Mouse (Mus musculus) stomach, embryonic 15.5 days (tissue): ENCODE data around the gene Cldn7. TPM values are rescaled to one million over a fixed set of nuclear protein-coding genes. Genes with fewer than 3 reads are reported as not detected.
A peak's percentile ranks its signal among the peaks of the same experiment; 100 is the strongest.
"Not testable (repeated sequence)": the region's sequence is repeated elsewhere in the genome, so short reads cannot be mapped to it uniquely, and the experiment has no call there.

ENCODE experiments used
- ATAC-seq: fragments of 200-750 bp; cut with Nextera tagmentation; 2 replicates; pipeline ENCODE4 v1.8.0; 2017; ENCODE audit warnings: low read depth, moderate number of reproducible peaks, moderate TSS enrichment; ENCODE audit not compliant: insufficient read depth, low FRiP score
- H3K27ac ChIP-seq: fragments of 300-500 bp; sonication (generic); 2 replicates; pipeline ENCODE4 v1.5.1; 2015; ENCODE audit warnings: mild to moderate bottlenecking, inconsistent platforms
- H3K27me3 ChIP-seq: fragments of 300-500 bp; sonication (generic); replicated peaks from 2 replicates; pipeline ENCODE4 v1.6.1; 2015; ENCODE audit warnings: inconsistent platforms
- H3K36me3 ChIP-seq: fragments of 300-500 bp; sonication (generic); 2 replicates; pipeline ENCODE4 v1.6.1; 2015; ENCODE audit warnings: inconsistent platforms
- H3K4me1 ChIP-seq: fragments of 300-500 bp; sonication (generic); 2 replicates; pipeline ENCODE4 v1.6.1; 2015; ENCODE audit warnings: inconsistent platforms
- H3K4me2 ChIP-seq: fragments of 300-500 bp; sonication (generic); 2 replicates; pipeline ENCODE4 v1.6.1; 2015; ENCODE audit warnings: mild to moderate bottlenecking, inconsistent platforms
- H3K4me3 ChIP-seq: fragments of 300-500 bp; sonication (generic); replicated peaks from 2 replicates; pipeline ENCODE4 v1.5.1; 2015; ENCODE audit warnings: inconsistent platforms
- H3K9ac ChIP-seq: fragments of 300-500 bp; sonication (generic); 2 replicates; pipeline ENCODE4 v1.6.1; 2015; ENCODE audit warnings: inconsistent platforms
- H3K9me3 ChIP-seq: fragments of 300-500 bp; sonication (generic); 2 replicates; pipeline ENCODE4 v1.6.1; 2016; ENCODE audit warnings: inconsistent platforms
- WGBS: fragments of 180-500 bp; shearing (Covaris S2); methylation state at CpG from one replicate; pipeline ENCODE4 v1.1.7; 2015; 5-methylcytosine and 5-hydroxymethylcytosine counted together
- polyA plus RNA-seq: library from polyadenylated mRNA; unstranded; fragments of >200 nt; fragmentation: Nextera tagmentation; extraction: Ambion mirVana; gene quantifications from 2 replicates; pipeline ENCODE4 v1.2.1, GENCODE M21; 2015

Cldn7 gene
- polyA plus RNA-seq, 1 experiment from 2014 or later = 438 TPM

DNA sequence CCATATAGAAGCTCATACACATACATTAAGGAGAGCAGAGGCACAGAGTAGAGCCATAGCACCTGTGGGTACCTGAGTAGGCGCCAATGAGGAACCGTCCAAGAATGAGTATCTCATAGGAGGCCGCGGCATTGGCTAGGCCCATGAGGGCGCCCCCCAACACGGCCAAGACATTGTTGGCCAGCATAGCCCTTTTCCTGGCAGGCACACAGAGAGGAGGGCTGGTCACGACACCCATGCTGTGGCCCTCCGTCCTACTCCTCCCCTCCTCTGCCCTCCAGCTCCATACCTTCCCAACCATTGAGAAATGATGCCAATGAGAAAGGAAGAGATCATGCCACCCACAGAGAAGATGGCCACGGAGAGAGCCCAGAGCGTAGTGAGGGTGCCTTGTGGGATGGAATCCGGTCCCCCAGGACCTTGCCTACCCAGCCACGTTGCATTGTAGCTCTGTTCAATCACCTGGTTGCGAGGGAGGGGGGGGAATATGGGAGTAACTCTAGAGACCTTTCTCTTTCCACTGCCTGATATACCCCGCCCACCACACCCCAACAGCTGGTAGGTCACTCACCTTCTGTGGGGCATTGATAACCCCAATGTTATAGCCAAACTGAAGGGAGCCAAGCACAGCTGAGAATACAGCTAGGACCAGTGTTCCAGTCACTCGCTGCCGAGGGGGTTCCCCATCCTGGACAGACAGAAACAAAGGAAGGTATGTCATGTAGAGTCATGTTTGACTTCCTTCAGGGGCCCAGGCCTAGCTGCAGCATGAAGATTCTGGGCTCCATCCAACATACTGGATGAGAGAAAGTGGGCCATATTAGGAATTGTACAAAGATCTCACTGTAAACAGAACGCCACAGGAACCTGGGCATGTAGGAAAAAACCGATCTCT lies 18.3 kb upstream of the Cldn7 start:
- Histone ChIP-seq H3K4me2 (peak overlapping the region; percentile 85), H3K27ac (peak overlapping the region; percentile 90), H3K4me3 (peak overlapping the region; percentile 58), H3K9ac (no peak overlapping the region), H3K27me3 (no peaks in the 10 kb centered on the region), H3K9me3 (no peaks in the 10 kb centered on the region), H3K4me1 (peaks cover 28% of the 10 kb centered on the region), H3K36me3 (peaks cover 4% of the 10 kb centered on the region; the same call in 1 of the 2 replicates)
- 84% methylated on average over 18 of the region's 18 CpGs for WGBS
- peak; percentile 36; the same call in 1 of the 2 replicates for ATAC-seq

DNA sequence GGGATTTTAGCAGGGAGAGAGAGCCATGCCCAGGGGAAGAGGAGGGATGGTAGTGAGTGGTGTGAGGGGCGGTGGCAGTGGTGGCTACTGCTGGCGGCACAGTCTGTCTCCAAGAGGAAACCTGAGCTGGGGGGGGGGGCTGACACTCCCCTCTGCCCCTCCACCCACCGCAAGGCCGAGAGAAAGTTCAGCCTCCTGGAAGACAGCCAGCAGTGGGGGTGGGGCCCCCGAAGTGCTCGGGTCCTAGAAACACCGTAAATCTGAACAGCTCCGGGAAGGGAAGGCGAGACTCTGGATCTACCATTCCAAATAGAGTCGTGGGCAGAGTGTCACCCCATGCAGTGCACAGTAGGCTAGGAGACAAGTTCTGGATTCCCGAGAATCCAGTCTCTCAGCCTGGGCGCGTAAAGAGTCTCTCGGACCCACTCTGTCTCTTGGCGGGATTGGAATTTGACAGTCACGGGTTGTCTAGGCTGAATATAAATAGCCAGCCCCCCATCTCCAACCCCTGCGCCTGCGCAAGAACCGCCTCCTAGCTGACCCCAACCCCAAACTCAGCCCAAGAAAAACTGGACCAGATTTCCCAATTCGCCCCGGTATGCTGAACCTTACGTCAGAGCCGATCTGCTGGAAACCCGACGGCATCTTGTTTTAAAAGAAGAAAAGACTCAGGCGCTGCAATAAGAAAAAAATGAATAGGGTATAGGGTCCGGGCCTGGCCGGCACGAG lies 17.1 kb upstream of the Cldn7 start:
- peak overlapping the region; percentile 85 for H3K4me2 ChIP-seq
- peak overlapping the region; percentile 58 for H3K4me3 ChIP-seq
- no peaks in the 10 kb centered on the region for H3K27me3 ChIP-seq
- peak overlapping the region; percentile 37 for H3K9ac ChIP-seq
- peaks cover 4% of the 10 kb centered on the region; the same call in 1 of the 2 replicates for H3K36me3 ChIP-seq
- peaks cover 28% of the 10 kb centered on the region for H3K4me1 ChIP-seq
- 5% methylated on average over 29 of the region's 29 CpGs for WGBS
- ATAC-seq = peak; percentile 19; the same call in 1 of the 2 replicates
- H3K27ac ChIP-seq = peak overlapping the region; percentile 90
- H3K9me3 ChIP-seq = no peaks in the 10 kb centered on the region

DNA sequence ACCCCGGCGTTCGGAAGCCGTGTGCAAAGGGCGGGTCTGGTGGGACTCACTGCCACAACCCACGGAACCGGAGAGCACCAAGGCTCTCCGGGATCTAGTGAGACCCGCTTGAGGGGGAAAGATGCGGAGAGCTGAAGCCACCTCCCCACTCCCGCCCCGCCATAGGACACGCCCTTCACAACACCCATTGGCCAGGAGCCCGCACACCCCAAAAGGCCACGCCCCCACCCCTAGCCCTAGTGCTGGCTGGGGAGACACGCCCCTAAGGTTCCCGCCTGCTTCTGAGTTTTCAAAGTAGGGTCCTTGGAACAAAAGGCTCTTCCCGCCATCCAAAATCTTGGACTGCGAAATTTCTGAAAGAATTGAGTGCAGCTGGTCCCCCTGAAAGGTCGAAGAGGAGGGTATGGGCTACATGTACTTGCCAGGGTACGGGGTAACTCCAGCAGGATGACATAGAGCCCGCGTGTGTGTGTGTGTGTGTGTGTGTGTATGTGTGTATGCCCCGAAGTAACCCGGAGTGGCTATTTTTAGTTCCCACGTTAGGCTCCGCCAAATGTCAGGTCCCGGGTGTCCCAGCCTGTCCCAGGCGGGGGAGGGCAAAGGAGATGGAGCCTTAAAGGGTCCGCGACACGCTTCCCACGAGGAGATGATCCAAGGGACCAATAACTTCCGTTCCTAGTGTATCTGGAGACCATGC lies 16.4 kb upstream of the Cldn7 start, which contains the start of gene Slc2a4:
Slc2a4 (minus strand) TSS at position 123 of the 697 bp plus-strand sequence.
- ATAC-seq = peak; percentile 91
- H3K9me3 ChIP-seq = no peaks in the 10 kb centered on the region
- peak within 1 kb of the TSS; percentile 37 for H3K9ac ChIP-seq
- WGBS = under 1% methylated on average over 34 of the region's 34 CpGs
- H3K4me3 ChIP-seq = peak within 1 kb of the TSS; percentile 58
- H3K36me3 ChIP-seq = peaks cover 4% of the 10 kb centered on the region; the same call in 1 of the 2 replicates
- no peaks in the 10 kb centered on the region for H3K27me3 ChIP-seq
- H3K4me2 ChIP-seq = peak within 1 kb of the TSS; percentile 85
- peaks cover 28% of the 10 kb centered on the region for H3K4me1 ChIP-seq
- peak within 1 kb of the TSS; percentile 90 for H3K27ac ChIP-seq

DNA sequence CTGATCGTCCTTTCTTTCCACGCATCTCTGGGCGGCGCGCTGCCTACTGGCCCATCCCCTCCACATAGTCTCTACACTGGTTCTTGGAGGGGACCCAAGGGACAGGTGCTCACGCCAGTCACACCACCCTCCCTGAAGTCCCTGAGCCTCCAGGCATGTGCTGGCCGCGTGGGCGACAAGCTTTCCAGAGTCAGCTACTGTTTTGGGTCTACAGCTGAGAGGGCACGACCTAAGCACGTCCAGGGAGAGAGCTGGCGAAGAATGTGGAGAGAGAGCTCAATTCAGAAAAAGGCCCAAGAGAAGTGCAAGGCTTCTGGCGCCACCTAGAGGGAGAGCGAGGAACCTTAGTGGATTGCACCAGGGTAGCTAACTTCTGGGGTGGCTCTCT lies 15.8 kb upstream of the Cldn7 start:
- no peaks in the 10 kb centered on the region for H3K27me3 ChIP-seq
- ATAC-seq = peak; percentile 19; the same call in 1 of the 2 replicates
- H3K27ac ChIP-seq = peak overlapping the region; percentile 77
- H3K4me2 ChIP-seq = peak overlapping the region; percentile 85
- H3K36me3 ChIP-seq = peaks cover 4% of the 10 kb centered on the region; the same call in 1 of the 2 replicates
- 0 out of 2 replicates have a peak overlapping the region, but pooled peaks have one; percentile 22 for H3K9ac ChIP-seq
- H3K9me3 ChIP-seq = no peaks in the 10 kb centered on the region
- H3K4me1 ChIP-seq = peaks cover 28% of the 10 kb centered on the region
- peak overlapping the region; percentile 58 for H3K4me3 ChIP-seq
- WGBS = 0% methylated on average over 14 of the region's 14 CpGs

DNA sequence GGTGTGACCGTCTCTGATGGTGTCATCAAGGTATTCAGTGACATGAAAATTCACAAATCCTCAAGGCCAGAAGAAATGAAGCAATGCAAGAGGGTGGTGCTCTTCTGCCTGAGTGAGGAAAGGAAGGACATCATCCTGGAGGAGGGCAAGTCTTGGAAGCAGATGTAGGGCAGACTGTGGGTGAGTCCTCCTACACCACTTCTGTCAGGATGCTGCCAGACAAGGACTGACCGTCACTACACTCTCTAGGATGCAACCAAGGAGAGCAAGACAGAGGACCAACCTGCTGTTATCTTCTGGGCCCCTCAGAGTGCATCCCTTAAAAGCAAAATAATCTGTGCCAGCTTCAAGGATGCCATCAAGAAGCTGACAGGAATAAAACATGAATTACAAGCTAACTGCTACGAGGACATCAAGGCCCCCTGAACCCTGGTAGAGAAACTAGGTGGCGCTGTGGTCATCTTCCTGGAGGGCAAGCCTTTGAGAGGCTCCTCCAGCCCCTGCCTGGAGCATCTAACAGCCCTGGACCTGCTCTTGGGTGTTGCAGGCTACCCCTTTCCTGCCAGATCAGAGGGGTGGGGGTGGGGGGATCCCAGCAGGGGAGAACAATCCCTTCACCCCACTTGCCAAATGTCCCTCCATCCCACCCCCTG lies 13.6 kb upstream of the Cldn7 start:
- 41% methylated on average over 4 of the region's 4 CpGs for WGBS
- Histone ChIP-seq H3K27me3 (no peaks in the 10 kb centered on the region), H3K4me1 (peaks cover 21% of the 10 kb centered on the region), H3K4me2 (no peak overlapping the region), H3K27ac (no peak overlapping the region), H3K36me3 (no peaks in the 10 kb centered on the region), H3K4me3 (no peak overlapping the region), H3K9ac (no peak overlapping the region), H3K9me3 (no peaks in the 10 kb centered on the region)
- no peak for ATAC-seq

DNA sequence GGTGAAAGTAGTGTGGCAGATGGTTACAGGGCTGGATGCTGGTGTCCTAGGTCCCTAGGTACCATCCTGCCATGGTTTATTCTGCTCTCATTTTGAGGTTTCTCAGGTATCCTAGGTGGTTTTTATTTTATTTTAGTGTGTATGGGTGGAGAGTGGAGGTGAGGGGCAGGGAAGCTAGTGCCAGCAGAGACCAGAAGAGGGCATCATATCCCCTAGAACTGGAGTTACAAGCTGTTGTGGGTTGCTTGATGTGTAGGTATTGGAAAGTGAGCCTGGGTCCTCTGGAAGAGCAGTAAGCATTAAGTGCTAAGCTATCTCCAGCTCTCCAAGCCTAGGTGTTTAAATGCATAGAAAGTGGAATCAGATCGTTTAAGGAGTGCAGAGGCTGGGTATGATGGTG lies 12.3 kb upstream of the Cldn7 start:
- Histone ChIP-seq H3K27ac (no peak overlapping the region), H3K4me1 (peaks cover 14% of the 10 kb centered on the region), H3K4me2 (no peak overlapping the region), H3K9me3 (no peaks in the 10 kb centered on the region), H3K9ac (no peak overlapping the region), H3K4me3 (no peak overlapping the region), H3K36me3 (no peaks in the 10 kb centered on the region), H3K27me3 (no peaks in the 10 kb centered on the region)
- 41% methylated on average over 1 of the region's 1 CpGs for WGBS
- no peak for ATAC-seq

DNA sequence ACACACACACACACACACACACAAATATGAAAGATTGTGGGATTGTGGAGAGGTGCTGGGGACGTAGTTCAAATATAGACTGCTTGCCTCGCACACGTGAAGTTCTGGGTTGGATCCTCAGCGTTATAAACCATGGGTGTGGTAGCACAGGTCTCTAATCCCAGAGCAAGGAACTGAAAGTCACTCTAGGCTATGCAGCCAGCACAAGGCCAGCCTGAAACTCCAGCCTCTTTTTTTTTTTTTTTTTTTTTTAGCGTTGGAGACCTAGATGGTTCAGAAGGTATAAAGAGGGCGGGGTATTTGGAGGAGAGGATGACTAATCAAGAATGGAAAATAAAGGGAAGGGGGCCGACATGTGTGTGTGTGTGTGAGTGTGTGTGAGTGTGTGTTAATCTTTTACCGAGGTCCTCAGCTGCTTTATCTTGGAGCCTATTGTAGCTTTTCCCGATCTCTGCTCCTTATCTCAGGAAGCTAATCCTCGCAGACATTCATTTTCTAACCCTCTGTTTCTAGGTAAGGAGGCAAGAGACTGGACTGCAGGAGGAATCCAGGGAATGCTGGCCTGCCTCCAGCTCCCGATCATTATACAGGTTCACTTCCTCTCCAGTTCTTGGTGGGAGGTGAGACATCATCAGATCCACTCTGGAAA lies 11.2 kb upstream of the Cldn7 start:
- peaks cover 4% of the 10 kb centered on the region for H3K4me1 ChIP-seq
- no peaks in the 10 kb centered on the region for H3K36me3 ChIP-seq
- H3K4me2 ChIP-seq = no peak overlapping the region
- ATAC-seq = no peak
- 31% methylated on average over 11 of the region's 11 CpGs for WGBS
- no peaks in the 10 kb centered on the region for H3K9me3 ChIP-seq
- no peak overlapping the region for H3K9ac ChIP-seq
- H3K27me3 ChIP-seq = no peaks in the 10 kb centered on the region
- H3K27ac ChIP-seq = 0 out of 2 replicates have a peak overlapping the region, but pooled peaks have one; percentile 40
- no peak overlapping the region for H3K4me3 ChIP-seq

DNA sequence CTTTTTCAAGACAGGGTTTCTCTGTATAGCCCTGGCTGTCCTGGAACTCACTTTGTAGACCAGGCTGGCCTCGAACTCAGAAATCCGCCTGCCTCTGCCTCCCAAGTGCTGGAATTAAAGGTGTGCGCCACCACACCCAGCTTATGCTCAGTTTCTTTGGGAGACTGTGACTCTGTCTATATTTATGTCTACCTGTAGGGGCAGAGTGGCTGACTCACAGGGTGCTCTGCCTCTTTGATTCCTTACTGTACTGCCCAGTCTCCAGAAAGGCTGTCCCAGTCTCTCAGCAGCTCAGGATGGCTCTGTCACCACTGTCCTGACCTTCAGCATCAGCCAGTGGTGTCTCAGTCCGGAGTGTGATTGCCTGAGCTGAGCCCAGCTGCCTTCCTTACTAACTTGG lies 9.0 kb upstream of the Cldn7 start:
- H3K4me2 ChIP-seq, H3K27me3 ChIP-seq, H3K9ac ChIP-seq, ATAC-seq, H3K4me1 ChIP-seq, H3K9me3 ChIP-seq, H3K4me3 ChIP-seq, H3K36me3 ChIP-seq, H3K27ac ChIP-seq: not testable (repeated sequence)
- 78% methylated on average over 4 of the region's 4 CpGs for WGBS

DNA sequence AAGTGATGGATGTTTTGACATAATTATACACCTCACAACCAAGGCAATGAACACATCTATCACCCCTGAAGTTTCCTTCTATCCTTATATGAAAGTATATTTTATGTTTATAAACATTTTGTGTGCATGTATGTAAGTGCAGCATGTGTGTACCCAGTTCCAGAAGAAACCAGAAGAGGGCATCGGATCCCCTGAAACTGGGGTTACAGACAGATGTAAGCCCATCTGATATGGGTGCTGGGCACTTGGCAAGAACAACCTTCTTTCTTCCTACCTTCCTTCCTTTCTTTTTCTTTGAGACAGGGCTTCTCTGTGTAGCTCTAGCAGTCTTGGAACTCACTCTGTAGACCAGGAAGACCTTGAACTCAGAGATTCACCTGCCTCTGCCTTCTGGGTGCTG lies 8.4 kb upstream of the Cldn7 start:
- Histone ChIP-seq H3K27ac (no peak overlapping the region), H3K4me3 (no peak overlapping the region), H3K27me3 (no peaks in the 10 kb centered on the region), H3K9me3 (no peaks in the 10 kb centered on the region), H3K4me2 (no peak overlapping the region), H3K36me3 (no peaks in the 10 kb centered on the region), H3K4me1 (no peaks in the 10 kb centered on the region), H3K9ac (no peak overlapping the region)
- WGBS = 66% methylated on average over 1 of the region's 1 CpGs
- no peak for ATAC-seq

DNA sequence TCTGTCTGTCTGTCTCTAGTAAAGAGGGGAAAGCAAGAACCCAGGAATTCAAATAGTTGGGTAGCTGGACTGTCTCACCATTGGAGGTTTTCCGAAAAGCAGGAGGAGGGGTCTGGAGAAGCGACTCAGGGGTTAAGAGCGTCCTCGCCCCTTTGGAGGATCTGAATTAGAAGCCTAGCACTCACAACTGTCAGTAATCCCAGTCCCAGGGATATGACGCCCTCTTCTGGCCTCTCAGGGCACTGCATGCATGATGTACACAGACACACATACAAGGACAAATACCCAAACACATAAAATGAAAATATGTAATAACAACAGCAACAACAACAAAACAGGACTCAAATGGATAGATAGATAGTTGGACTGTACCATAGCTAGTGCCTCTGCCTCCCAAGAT lies 4.0 kb upstream of the Cldn7 start:
- H3K27me3 ChIP-seq = peaks cover 13% of the 10 kb centered on the region
- WGBS = 38% methylated on average over 5 of the region's 5 CpGs
- H3K9me3 ChIP-seq = no peaks in the 10 kb centered on the region
- no peak for ATAC-seq
- H3K36me3 ChIP-seq = no peaks in the 10 kb centered on the region
- H3K4me3 ChIP-seq = no peak overlapping the region
- H3K4me1 ChIP-seq = no peaks in the 10 kb centered on the region; the same call in 1 of the 2 replicates
- H3K4me2 ChIP-seq = no peak overlapping the region
- no peak overlapping the region for H3K27ac ChIP-seq
- H3K9ac ChIP-seq = no peak overlapping the region

DNA sequence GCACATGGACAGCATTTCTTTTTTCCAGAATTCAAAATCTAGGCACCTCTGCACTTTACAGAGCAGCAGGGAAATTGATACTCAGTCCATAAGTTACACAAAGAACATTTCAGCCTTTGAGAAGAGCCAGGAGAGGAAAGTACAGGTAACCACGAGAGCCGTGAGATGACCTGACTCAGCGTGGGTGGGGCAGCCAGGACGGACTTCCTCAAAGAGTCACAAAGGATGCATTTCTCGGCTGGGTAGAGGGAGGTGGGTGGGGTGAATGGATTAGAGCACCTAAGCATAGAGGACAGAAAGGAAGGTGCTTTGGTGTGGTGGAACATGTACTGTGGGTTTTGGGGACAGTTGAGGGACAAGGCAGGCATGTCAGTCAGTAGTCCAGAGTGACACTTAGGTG lies 2.7 kb upstream of the Cldn7 start:
- Histone ChIP-seq H3K27ac (0 out of 2 replicates have a peak overlapping the region, but pooled peaks have one; percentile 51), H3K27me3 (peaks cover 25% of the 10 kb centered on the region), H3K36me3 (no peaks in the 10 kb centered on the region), H3K9me3 (no peaks in the 10 kb centered on the region), H3K4me3 (no peak overlapping the region), H3K4me1 (peaks cover 10% of the 10 kb centered on the region; the same call in 1 of the 2 replicates), H3K9ac (no peak overlapping the region), H3K4me2 (no peak overlapping the region)
- WGBS = 22% methylated on average over 5 of the region's 5 CpGs
- no peak for ATAC-seq
